Mouse (Mus musculus) midbrain, embryonic 11.5 days (tissue): ENCODE measurements at regions not wholly inside any gene's neighbourhood (a gene's known extent, or its start where the extent isn't known, plus 50 kb on each side); places are given as distances from the start of the nearest gene placed in this dataset.

ENCODE experiments used
- ATAC-seq: fragments of 200-750 bp; cut with Nextera tagmentation; 2 replicates; pipeline ENCODE4 v1.8.0; 2017; ENCODE audit warnings: moderate TSS enrichment, moderate library complexity; ENCODE audit not compliant: low FRiP score
- DNase-seq: peaks from one replicate; pipeline ENCODE4 v3.0.0; 2015; ENCODE audit warnings: low spot score; ENCODE audit errors: missing footprints
- H3K27ac ChIP-seq: fragments of 300-500 bp; sonication (generic); 2 replicates; pipeline ENCODE4 v1.5.1; 2014; ENCODE audit warnings: low read depth, low read length
- H3K27me3 ChIP-seq: fragments of 300-500 bp; sonication (generic); 2 replicates; pipeline ENCODE4 v1.6.1; 2014; ENCODE audit warnings: mild to moderate bottlenecking, low read length, moderate library complexity, mixed read lengths; ENCODE audit not compliant: control insufficient read depth, insufficient read depth
- H3K36me3 ChIP-seq: fragments of 300-500 bp; sonication (generic); 2 replicates; pipeline ENCODE4 v1.6.1; 2014; ENCODE audit warnings: mild to moderate bottlenecking, low read length, moderate library complexity, mixed read lengths; ENCODE audit not compliant: control insufficient read depth, insufficient read depth
- H3K4me1 ChIP-seq: fragments of 300-500 bp; sonication (generic); 2 replicates; pipeline ENCODE4 v1.6.1; 2014; ENCODE audit warnings: low read length; ENCODE audit not compliant: control insufficient read depth, insufficient read depth
- H3K4me2 ChIP-seq: fragments of 300-500 bp; sonication (generic); 2 replicates; pipeline ENCODE4 v1.6.1; 2014; ENCODE audit warnings: mild to moderate bottlenecking, moderate library complexity
- H3K4me3 ChIP-seq: fragments of 300-500 bp; sonication (generic); 2 replicates; pipeline ENCODE4 v1.5.1; 2014; ENCODE audit warnings: low read depth, low read length
- H3K9ac ChIP-seq: fragments of 300-500 bp; sonication (generic); 2 replicates; pipeline ENCODE4 v1.6.1; 2014; ENCODE audit warnings: low read length
- H3K9me3 ChIP-seq: fragments of 300-500 bp; sonication (generic); 2 replicates; pipeline ENCODE4 v1.6.1; 2016; ENCODE audit warnings: low read length; ENCODE audit not compliant: control insufficient read depth
- WGBS: fragments of 180-500 bp; shearing (Covaris S2); extraction: QIAGEN DNeasy Blood & Tissue Kit; methylation state at CpG from one replicate; pipeline ENCODE4 v1.1.7; 2014; 5-methylcytosine and 5-hydroxymethylcytosine counted together

GRCm38 (mm10) chr2:92739576-92739975, 140.1 kb downstream of the Chst1 start:
- ATAC-seq (no peak), DNase-seq (no peak)
- no peaks in the 10 kb centered on the region for H3K36me3 ChIP-seq
- H3K4me2 ChIP-seq: no peak overlapping the region
- H3K27ac ChIP-seq: no peak overlapping the region
- H3K9ac ChIP-seq: no peak overlapping the region
- peaks cover 11% of the 10 kb centered on the region for H3K4me1 ChIP-seq
- H3K9me3 ChIP-seq: no peaks in the 10 kb centered on the region
- 84% methylated on average over 4 of the region's 4 CpGs for WGBS
- no peak overlapping the region for H3K4me3 ChIP-seq
- no peaks in the 10 kb centered on the region for H3K27me3 ChIP-seq

- H3K4me2 ChIP-seq: no peak overlapping the region
- H3K4me3 ChIP-seq: no peak overlapping the region
- no peaks in the 10 kb centered on the region for H3K36me3 ChIP-seq
- WGBS: 78% methylated on average over 4 of the region's 4 CpGs
- no peak overlapping the region for H3K27ac ChIP-seq
- no peaks in the 10 kb centered on the region for H3K9me3 ChIP-seq
- H3K9ac ChIP-seq: no peak overlapping the region
- H3K4me1 ChIP-seq: peaks cover 11% of the 10 kb centered on the region
- no peak for DNase-seq
- no peak for ATAC-seq
- no peaks in the 10 kb centered on the region for H3K27me3 ChIP-seq
Observed at GRCm38 (mm10) chr2:92740776-92741295, 141.3 kb downstream of the Chst1 start.

GRCm38 (mm10) chr2:92742025-92742424, 142.5 kb downstream of the Chst1 start:
- Histone ChIP-seq H3K36me3 (no peaks in the 10 kb centered on the region), H3K4me3 (no peak overlapping the region), H3K27ac (no peak overlapping the region), H3K4me1 (peaks cover 11% of the 10 kb centered on the region), H3K9ac (no peak overlapping the region), H3K9me3 (no peaks in the 10 kb centered on the region), H3K4me2 (no peak overlapping the region), H3K27me3 (no peaks in the 10 kb centered on the region)
- 77% methylated on average over 5 of the region's 5 CpGs for WGBS
- no peak for ATAC-seq
- DNase-seq: peak; percentile 67

- DNase-seq: peak; percentile 81
- Histone ChIP-seq H3K27me3 (no peaks in the 10 kb centered on the region), H3K4me2 (no peak overlapping the region), H3K27ac (no peak overlapping the region), H3K4me1 (peaks cover 11% of the 10 kb centered on the region), H3K9ac (no peak overlapping the region), H3K36me3 (no peaks in the 10 kb centered on the region), H3K9me3 (no peaks in the 10 kb centered on the region), H3K4me3 (no peak overlapping the region)
- no peak for ATAC-seq
Observed at GRCm38 (mm10) chr2:92742671-92743070, 143.2 kb downstream of the Chst1 start.

- WGBS: 45% methylated on average over 5 of the region's 5 CpGs
- Histone ChIP-seq H3K4me1 (peaks cover 11% of the 10 kb centered on the region), H3K27me3 (no peaks in the 10 kb centered on the region), H3K27ac (no peak overlapping the region), H3K9ac (no peak overlapping the region), H3K9me3 (no peaks in the 10 kb centered on the region), H3K36me3 (no peaks in the 10 kb centered on the region), H3K4me2 (no peak overlapping the region), H3K4me3 (no peak overlapping the region)
- ATAC-seq (0 out of 2 replicates have a peak, but pooled peaks have one; percentile 30), DNase-seq (peak; percentile 59)
Observed at GRCm38 (mm10) chr2:92743152-92743551, 143.6 kb downstream of the Chst1 start.

GRCm38 (mm10) chr2:92743911-92744310, 144.4 kb downstream of the Chst1 start:
- no peak overlapping the region for H3K9ac ChIP-seq
- WGBS: 40% methylated on average over 5 of the region's 5 CpGs
- peak; percentile 65 for DNase-seq

GRCm38 (mm10) chr2:92747406-92747805, 147.9 kb downstream of the Chst1 start:
- Histone ChIP-seq H3K27ac (no peak overlapping the region), H3K4me3 (no peak overlapping the region), H3K27me3 (no peaks in the 10 kb centered on the region), H3K9ac (no peak overlapping the region), H3K36me3 (no peaks in the 10 kb centered on the region), H3K9me3 (no peaks in the 10 kb centered on the region), H3K4me2 (no peak overlapping the region), H3K4me1 (peaks cover 11% of the 10 kb centered on the region)
- DNase-seq (peak; percentile 68), ATAC-seq (no peak)
- 77% methylated on average over 2 of the region's 2 CpGs for WGBS

More at GRCm38 (mm10) chr2:92743911-92744310, 144.4 kb downstream of the Chst1 start:
- Histone ChIP-seq H3K27ac (no peak overlapping the region), H3K9me3 (no peaks in the 10 kb centered on the region), H3K36me3 (no peaks in the 10 kb centered on the region), H3K4me1 (peaks cover 11% of the 10 kb centered on the region), H3K4me2 (no peak overlapping the region), H3K4me3 (no peak overlapping the region), H3K27me3 (no peaks in the 10 kb centered on the region)
- ATAC-seq: no peak

- no peak for ATAC-seq
- 42% methylated on average over 4 of the region's 4 CpGs for WGBS
Observed at GRCm38 (mm10) chr2:92750116-92750515, 150.6 kb downstream of the Chst1 start.

GRCm38 (mm10) chr2:92750672-92751071, 151.2 kb downstream of the Chst1 start:
- H3K4me1 ChIP-seq: no peaks in the 10 kb centered on the region
- H3K9me3 ChIP-seq: no peaks in the 10 kb centered on the region
- H3K9ac ChIP-seq: no peak overlapping the region
- 70% methylated on average over 4 of the region's 4 CpGs for WGBS
- ATAC-seq (no peak), DNase-seq (peak; percentile 49)
- no peaks in the 10 kb centered on the region for H3K27me3 ChIP-seq
- H3K36me3 ChIP-seq: no peaks in the 10 kb centered on the region
- no peak overlapping the region for H3K4me3 ChIP-seq
- H3K4me2 ChIP-seq: no peak overlapping the region
- H3K27ac ChIP-seq: no peak overlapping the region

More at GRCm38 (mm10) chr2:92750116-92750515, 150.6 kb downstream of the Chst1 start:
- Histone ChIP-seq H3K9ac (no peak overlapping the region), H3K27ac (no peak overlapping the region), H3K4me3 (no peak overlapping the region), H3K4me2 (no peak overlapping the region), H3K4me1 (no peaks in the 10 kb centered on the region), H3K36me3 (no peaks in the 10 kb centered on the region), H3K9me3 (no peaks in the 10 kb centered on the region), H3K27me3 (no peaks in the 10 kb centered on the region)
- peak; percentile 77 for DNase-seq
